Mouse (Mus musculus): ENCODE measurements at regions not wholly inside any gene's neighbourhood (a gene's known extent, or its start where the extent isn't known, plus 50 kb on each side); places are given as distances from the start of the nearest gene placed in this dataset.

GRCm38 (mm10) chr1:80025863-80026616 is 165.1 kb upstream of the Serpine2 start:
- DNase-seq = no peak

- peak; percentile 24 for DNase-seq
Observed at GRCm38 (mm10) chr1:80023518-80024095, 162.6 kb upstream of the Serpine2 start.

GRCm38 (mm10) chr1:80021866-80022265 is 160.9 kb upstream of the Serpine2 start:
- DNase-seq = no peak

GRCm38 (mm10) chr1:80018391-80019065 is 157.5 kb upstream of the Serpine2 start:
- peak; percentile 26 for DNase-seq

- no peak for DNase-seq
Observed at GRCm38 (mm10) chr1:80015474-80015873, 154.5 kb upstream of the Serpine2 start.

DNA sequence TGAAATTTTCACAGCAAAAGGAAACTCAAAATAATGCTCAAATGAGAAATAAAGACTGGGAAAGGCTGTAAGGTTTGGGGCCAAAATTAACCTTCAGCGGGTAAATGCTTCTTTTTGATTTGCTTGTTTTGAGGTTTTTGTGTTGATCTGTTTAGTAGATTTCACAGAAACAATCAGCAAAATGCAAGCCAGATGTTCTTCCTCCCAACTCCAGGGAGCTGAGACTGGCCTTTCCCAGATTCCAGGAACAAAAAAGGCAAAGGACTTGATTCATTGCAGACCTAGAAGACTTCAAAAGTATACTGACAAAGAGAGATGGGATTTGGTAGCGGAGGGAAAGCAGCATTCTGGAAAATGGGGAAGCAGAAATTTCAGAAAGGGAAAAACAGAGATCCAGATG is 153.6 kb upstream of the Serpine2 start:
- no peak for DNase-seq

DNA sequence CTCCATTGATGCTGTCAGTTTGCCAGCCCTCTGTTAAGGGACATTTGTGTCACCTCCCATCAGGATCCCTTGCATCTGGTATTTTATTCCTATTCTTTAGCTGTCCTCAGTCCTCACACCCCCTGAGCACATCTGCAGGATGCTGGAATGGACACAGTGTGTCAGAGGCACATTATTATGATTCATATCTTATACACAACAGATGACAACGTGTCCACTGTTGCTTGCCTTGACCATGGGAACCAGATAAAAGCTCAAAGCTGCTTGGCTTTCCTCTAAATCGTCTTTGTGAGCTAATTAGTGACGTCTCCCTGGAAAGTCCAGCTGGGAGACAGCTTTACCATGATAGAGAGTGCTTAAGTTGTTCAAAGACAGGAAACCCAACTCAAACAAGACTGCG is 149.7 kb upstream of the Serpine2 start:
- no peak for DNase-seq

DNA sequence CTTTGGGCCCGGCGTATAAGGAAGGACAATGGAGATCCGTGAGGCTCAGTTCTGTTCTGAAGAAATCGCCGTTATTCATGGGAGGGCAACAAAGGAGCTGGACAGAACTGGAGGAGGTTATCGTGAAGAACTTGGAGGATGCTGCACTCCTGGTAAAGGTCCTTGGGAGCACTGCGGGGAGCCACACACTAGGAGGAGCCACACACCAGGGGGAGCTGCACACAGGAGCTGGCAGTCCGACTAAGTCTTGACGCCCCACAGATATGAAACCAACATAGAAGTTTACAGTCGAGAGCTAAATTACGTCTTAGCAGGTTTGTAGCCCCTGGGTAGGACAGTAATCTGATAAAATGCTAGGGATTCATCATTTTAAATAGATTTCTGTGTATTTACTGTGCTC is 138.1 kb upstream of the Serpine2 start:
- DNase-seq = peak; percentile 10

DNA sequence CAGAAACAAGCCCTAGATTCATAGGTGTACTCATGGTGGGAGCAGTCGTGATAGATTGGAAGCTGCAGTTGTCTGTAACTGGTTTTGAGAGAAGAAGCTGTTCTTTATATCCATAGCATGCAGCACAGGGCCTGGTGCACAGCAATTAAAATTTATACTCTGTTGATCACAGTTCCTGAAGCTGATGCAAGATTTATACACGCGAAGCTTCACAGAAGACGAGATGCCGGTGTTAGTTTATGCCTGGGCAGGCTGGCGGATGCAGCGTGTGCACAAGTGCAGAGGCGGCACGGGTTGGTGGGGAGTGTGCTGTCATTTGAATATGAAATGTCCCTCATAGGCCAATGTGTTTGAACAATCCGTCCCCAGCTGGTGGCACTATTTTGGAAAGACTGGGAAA is 136.9 kb upstream of the Serpine2 start:
- DNase-seq = no peak

GRCm38 (mm10) chr1:79997456-79997855 is 136.5 kb upstream of the Serpine2 start:
- DNase-seq = no peak

- no peak for DNase-seq
Observed at GRCm38 (mm10) chr1:79984721-79985120, 123.7 kb upstream of the Serpine2 start.

GRCm38 (mm10) chr1:79982678-79983280 is 121.8 kb upstream of the Serpine2 start:
- DNase-seq = peak; percentile 17

DNA sequence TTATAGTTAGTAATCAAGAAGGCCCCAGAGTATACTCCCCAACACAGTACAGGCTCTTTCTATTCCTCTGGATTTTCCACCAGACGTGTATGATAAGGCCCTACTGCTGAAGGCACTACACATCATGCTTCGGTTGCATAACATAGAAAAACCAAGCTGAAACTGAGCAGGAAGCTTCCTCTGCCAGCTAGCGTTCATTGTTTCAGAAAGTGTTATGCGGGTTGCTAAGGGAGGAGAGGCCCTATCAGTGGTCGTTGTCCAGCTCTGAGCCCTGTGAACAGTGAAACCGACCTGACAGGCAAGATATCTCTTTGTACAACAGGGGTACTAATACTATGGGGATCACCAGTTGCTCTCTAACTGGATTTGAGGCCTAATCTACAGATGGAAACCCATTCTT is 118.9 kb upstream of the Serpine2 start:
- DNase-seq = no peak

- DNase-seq = no peak
Observed at GRCm38 (mm10) chr1:79978156-79978555, 117.2 kb upstream of the Serpine2 start.

DNA sequence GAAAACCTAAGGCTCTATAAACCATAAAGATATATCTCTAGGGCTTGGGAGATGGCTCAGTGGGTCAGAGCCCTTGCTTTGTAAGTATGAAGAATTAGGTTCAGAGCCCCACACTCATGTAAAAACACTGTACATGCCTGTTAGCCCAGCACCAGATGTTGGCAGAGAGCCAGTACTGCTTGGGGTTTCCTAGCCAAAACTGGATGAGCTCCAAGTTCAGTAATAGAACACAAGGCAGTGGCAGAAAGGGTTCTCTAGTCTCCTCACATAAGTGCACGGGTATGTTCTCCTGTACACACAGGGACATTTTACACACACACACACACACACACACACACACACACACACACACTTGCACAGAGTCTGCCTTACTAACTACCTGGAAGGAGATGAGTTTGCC is 95.1 kb upstream of the Serpine2 start:
- peak; percentile 49 for DNase-seq

- DNase-seq = peak; percentile 22
Observed at GRCm38 (mm10) chr1:79944231-79944630, 83.3 kb upstream of the Serpine2 start.

DNA sequence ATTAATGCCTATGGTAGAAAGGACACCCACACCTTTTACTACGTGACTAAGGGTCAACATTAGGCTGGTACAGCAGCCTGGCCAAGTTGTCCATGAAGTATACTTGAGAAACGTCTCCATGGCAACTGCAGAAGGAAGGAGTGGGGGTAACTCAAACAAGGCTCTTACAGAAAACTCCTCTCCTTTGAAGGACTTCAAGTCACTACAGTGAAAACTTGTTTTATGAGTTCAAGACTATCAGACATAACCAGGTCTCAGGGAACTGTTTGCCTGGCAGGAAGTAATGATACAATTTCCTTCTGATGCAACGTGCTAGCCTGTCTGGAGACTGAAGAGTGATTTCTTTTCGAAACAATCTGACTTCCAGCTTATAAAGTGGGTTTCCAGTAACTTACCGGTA is 71.5 kb upstream of the Serpine2 start:
- DNase-seq = no peak

DNA sequence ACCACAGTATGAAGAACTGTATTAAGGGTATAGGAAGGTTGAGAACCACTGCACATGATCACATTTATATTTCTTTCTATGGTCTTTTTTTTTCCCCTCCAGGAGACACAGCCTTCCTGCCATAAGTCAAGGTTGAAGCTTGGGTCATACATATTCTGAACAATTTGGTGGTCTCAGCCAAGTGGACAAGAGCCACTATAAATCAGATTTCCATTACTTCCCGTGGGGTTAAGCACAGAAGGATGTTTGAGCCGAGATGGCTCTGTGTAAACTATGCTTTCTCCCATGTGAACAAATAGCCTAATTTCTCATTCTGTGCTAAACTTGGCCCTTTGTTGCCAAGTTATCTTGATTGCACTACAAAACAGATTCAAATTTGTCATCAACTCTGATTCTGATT is 66.8 kb upstream of the Serpine2 start:
- no peak for DNase-seq

DNA sequence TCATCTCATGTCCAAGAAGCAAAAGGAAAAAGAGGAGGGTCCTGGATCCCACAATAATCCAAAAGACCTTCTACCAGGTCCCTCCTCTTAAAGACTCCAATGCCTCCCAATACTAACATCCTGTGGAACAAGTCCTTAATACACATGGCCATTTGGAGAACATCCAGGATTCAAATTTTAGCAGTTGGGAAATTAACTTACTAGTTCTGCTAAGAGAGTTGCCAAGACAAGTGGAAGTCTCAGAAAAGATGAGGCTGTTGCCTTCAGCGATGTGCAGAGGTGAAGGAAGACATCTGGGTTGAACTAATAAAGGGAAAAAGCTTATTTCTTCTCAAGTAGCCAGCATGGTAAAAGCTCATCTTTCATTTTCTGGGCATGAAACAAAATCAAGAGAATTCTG is 64.8 kb upstream of the Serpine2 start:
- peak; percentile 23 for DNase-seq

GRCm38 (mm10) chr1:79921890-79922289 is 60.9 kb upstream of the Serpine2 start:
- peak; percentile 56 for DNase-seq

- DNase-seq = no peak
Observed at GRCm38 (mm10) chr1:79921333-79921732, 60.4 kb upstream of the Serpine2 start.

DNA sequence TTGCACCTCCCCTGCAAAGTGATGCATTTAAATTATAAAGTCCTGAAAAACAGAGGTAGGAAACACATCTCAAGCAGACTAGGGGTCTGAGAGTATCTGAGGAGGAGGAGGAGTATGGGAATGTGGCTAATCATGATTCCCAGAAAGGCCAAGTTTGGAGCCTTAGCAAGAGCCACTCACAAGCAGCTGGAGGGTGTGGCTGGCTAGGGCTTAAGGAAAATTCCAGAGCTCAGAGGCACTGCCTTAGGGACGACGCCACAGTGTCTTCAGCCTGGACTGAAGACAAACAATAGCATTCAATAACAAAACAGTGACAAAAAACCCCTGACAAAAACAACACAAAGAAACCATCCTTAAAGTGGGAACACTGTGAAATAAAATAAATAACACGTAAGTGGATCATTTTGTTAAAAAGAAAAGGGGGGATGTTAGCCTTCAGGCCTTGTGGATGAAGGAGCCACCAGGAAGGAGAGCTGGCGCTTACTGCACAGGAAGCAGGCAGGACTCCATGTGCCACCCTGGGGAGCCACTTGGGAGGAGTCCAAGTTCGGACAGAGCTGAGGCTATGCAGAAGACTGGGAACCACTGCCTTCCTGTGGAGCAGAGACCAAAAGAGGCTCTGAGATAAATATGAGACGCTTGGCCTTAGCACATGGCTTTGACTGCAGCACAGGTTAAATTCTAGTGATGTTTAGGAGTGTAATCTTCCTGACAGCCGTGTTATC is 56.6 kb upstream of the Serpine2 start:
- DNase-seq = peak; percentile 40

Measured in kidney, adult 9 months (tissue).